Mouse (Mus musculus) testis, postnatal 10 days (tissue): ENCODE measurements around the gene Spdye4c.

Experiments
- DNase-seq: peaks from one replicate; pipeline ENCODE4 v3.0.0; 2021; ENCODE audit warnings: low spot score

Gene Spdye4c

GRCm38 (mm10) chr2:128609286-128609685 lies 18.3 kb downstream of the Spdye4c start:
- no peak for DNase-seq

- no peak for DNase-seq
Measured at GRCm38 (mm10) chr2:128611178-128611577, 20.2 kb downstream of the Spdye4c start.

GRCm38 (mm10) chr2:128612275-128612674 lies 21.3 kb downstream of the Spdye4c start:
- DNase-seq: no peak

- DNase-seq: no peak
Measured at GRCm38 (mm10) chr2:128613365-128613764, 22.4 kb downstream of the Spdye4c start.

GRCm38 (mm10) chr2:128615366-128615765 lies 24.4 kb downstream of the Spdye4c start:
- no peak for DNase-seq

GRCm38 (mm10) chr2:128620578-128620977 lies 29.6 kb downstream of the Spdye4c start:
- no peak for DNase-seq
